Mouse (Mus musculus): ENCODE measurements around the gene Irak2. TPM values are rescaled to one million over a fixed set of nuclear protein-coding genes. Genes with fewer than 3 reads are reported as not detected.
A peak's percentile ranks its signal among the peaks of the same experiment; 100 is the strongest.

The Irak2 gene
- total and polyA plus RNA-seq, 3 experiments = 30.0 to 39.5 (median 32.5) TPM

DNA sequence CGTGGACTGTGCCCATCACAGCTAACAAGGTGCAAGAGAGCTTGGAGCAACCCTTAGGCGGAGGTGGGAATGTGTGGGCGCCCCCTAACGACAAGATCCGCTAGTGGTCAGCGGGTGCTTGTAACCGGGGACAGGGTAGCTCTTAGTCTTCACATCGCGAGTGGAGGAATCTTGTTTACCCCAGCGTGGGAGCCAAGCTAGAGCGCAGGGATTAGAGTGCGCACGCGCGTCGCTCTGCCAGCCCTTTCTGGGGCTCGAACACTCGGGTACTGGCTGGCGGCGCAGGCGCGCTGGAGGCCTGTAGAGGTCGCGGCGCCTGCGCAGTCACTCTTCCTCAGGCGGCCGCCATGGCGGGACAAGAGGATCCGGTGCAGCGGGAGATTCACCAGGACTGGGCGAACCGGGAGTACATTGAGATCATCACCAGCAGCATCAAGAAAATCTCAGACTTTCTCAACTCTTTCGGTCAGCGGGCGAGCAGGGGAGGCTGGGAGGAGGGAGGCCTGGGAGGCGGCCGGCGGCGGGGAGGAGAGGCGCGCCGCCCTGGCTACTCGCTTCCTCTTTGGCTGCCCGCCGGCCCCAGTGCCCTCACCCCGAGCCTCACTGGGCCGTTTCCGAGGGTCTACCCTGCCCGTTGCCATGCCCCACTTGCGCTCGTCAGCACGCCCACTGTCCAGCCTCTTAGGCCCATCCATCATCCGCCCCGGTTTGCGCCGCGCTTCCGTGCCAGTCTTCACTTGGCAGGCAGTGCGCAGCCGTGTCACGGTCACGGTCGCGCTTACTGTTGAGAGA, 33.6 kb upstream of the Irak2 start, which contains the start of gene Brk1:
Brk1 (plus strand) TSS at position 341 of the 792 bp plus-strand sequence.
- in situ Hi-C loops (cut with MboI; ENCODE audit: low pct_ligation_motif_present, low pct_unique_long_range_greater_than_20kb, low sequenced_read_pairs) (no loop called here), dilution Hi-C loops (cut with MboI; ENCODE audit: extremely low pct_ligation_motif_present, extremely low pct_unique_long_range_greater_than_20kb, low sequenced_read_pairs) (no loop called here)
- TF ChIP-seq NRF1 (IDR thresholded peaks at IDR 0.05; ENCODE audit: low read depth, low read length) = peak; percentile 97
- TF ChIP-seq POLR2AphosphoS2 (IDR thresholded peaks at IDR 0.05; ENCODE audit: low read depth, low read length) = peak; percentile 78; the same call in 1 of the 2 replicates
- no peak for TF ChIP-seq ZC3H11A (IDR thresholded peaks at IDR 0.05; ENCODE audit: low read depth, low read length)
- TF ChIP-seq EP300 (IDR thresholded peaks at IDR 0.05; ENCODE audit: low read length) = no peak
- no peak for TF ChIP-seq ETS1 (conservative IDR thresholded peaks at IDR 0.05; ENCODE audit: low read depth, low read length)
- TF ChIP-seq CHD2 (IDR thresholded peaks at IDR 0.05; ENCODE audit: low read length) = peak; percentile 36; the same call in 1 of the 2 replicates
- 0 out of 2 replicates have a peak, but pooled peaks have one; percentile 36 for TF ChIP-seq UBTF (IDR thresholded peaks at IDR 0.05; ENCODE audit: low read depth, low read length)
- TF ChIP-seq RCOR1 (conservative IDR thresholded peaks at IDR 0.05; ENCODE audit: low read depth, low read length) = peak; percentile 50; the same call in 1 of the 2 replicates
- TF ChIP-seq RAD21 (IDR thresholded peaks at IDR 0.05; ENCODE audit: low read depth, low read length) = no peak
- peak; percentile 16; the same call in 1 of the 2 replicates for TF ChIP-seq ELF1 (IDR thresholded peaks at IDR 0.05; ENCODE audit: low read depth, low read length)
- TF ChIP-seq HCFC1 (IDR thresholded peaks at IDR 0.05; ENCODE audit: low read depth, low read length) = peak; percentile 74
- TF ChIP-seq MAX (IDR thresholded peaks at IDR 0.05; ENCODE audit: low read length) = 0 out of 2 replicates have a peak, but pooled peaks have one; percentile 22
- TF ChIP-seq JUND (conservative IDR thresholded peaks at IDR 0.05; ENCODE audit: low read depth, low read length) = no peak
- TF ChIP-seq ZKSCAN1 (IDR thresholded peaks at IDR 0.05; ENCODE audit: borderline replicate concordance, low read depth, low read length) = no peak
- peak; percentile 63; the same call in 1 of the 2 replicates for TF ChIP-seq ZMIZ1 (IDR thresholded peaks at IDR 0.05; ENCODE audit: low read depth, low read length)
- peak; percentile 14; the same call in 1 of the 2 replicates for TF ChIP-seq MEF2A (IDR thresholded peaks at IDR 0.05; ENCODE audit: borderline replicate concordance, low read depth, low read length)
- TF ChIP-seq CHD1 (IDR thresholded peaks at IDR 0.05; ENCODE audit: low read depth, low read length) = no peak
- no peak for TF ChIP-seq PAX5 (IDR thresholded peaks at IDR 0.05; ENCODE audit: low read length)
- no peak for TF ChIP-seq JUN (IDR thresholded peaks at IDR 0.05; ENCODE audit: insufficient read depth, low read depth, low read length)
- TF ChIP-seq MYC (IDR thresholded peaks at IDR 0.05; ENCODE audit: low read depth, low read length) = 0 out of 2 replicates have a peak, but pooled peaks have one; percentile 37
- TF ChIP-seq GABPA (IDR thresholded peaks at IDR 0.05; ENCODE audit: insufficient replicate concordance, low read depth, low read length) = no peak
- peak; percentile 78 for TF ChIP-seq SIN3A (IDR thresholded peaks at IDR 0.05; ENCODE audit: low read length)
- TF ChIP-seq USF2 (conservative IDR thresholded peaks at IDR 0.05; ENCODE audit: low read depth, low read length) = no peak
- 0 out of 2 replicates have a peak, but pooled peaks have one; percentile 23 for TF ChIP-seq KAT2A (IDR thresholded peaks at IDR 0.05; ENCODE audit: insufficient replicate concordance, low read length)
- peak; percentile 63 for TF ChIP-seq IRF4 (IDR thresholded peaks at IDR 0.05; ENCODE audit: low read depth, low read length)
- TF ChIP-seq E2F4 (IDR thresholded peaks at IDR 0.05; ENCODE audit: insufficient replicate concordance, low read depth, low read length) = no peak
- peak; percentile 92 for TF ChIP-seq NELFE (IDR thresholded peaks at IDR 0.05; ENCODE audit: low read depth, low read length)
- no peak for TF ChIP-seq MAZ (IDR thresholded peaks at IDR 0.05; ENCODE audit: low read depth, low read length)
- TF ChIP-seq BHLHE40 (IDR thresholded peaks at IDR 0.05; ENCODE audit: low read depth, low read length) = no peak
- TF ChIP-seq ZNF384 (IDR thresholded peaks at IDR 0.05; ENCODE audit: low read depth, low read length) = no peak
- TF ChIP-seq USF1 (IDR thresholded peaks at IDR 0.05; ENCODE audit: low read depth, low read length) = no peak
- peak; percentile 69 for TF ChIP-seq MXI1 (IDR thresholded peaks at IDR 0.05; ENCODE audit: low read depth, low read length)
- TF ChIP-seq SMC3 (IDR thresholded peaks at IDR 0.05; ENCODE audit: low read depth, low read length) = no peak
- peak; percentile 91 for TF ChIP-seq POLR2A (IDR thresholded peaks at IDR 0.05; ENCODE audit: low read depth, low read length)
- peak; percentile 59; the same call in 1 of the 2 replicates for TF ChIP-seq TBP (conservative IDR thresholded peaks at IDR 0.05; ENCODE audit: low read depth, low read length)
- peak in 1 of 2 experiments; percentile 54; a peak in 2 of 4 replicates for TF ChIP-seq CTCF (conservative IDR thresholded peaks at IDR 0.05 in 1 of 2, IDR thresholded peaks at IDR 0.05 in 1 of 2; ENCODE audit: low read depth in 2 of 2, low read length in 2 of 2)
- TF ChIP-seq TCF12 (IDR thresholded peaks at IDR 0.05; ENCODE audit: low read depth, low read length) = peak; percentile 82
- TF ChIP-seq MAFK (IDR thresholded peaks at IDR 0.05; ENCODE audit: insufficient replicate concordance, low read length) = no peak
- peak within 1 kb of the TSS; percentile 54 for H3K27ac ChIP-seq (ENCODE audit: insufficient read depth, low read depth)
- H3K79me2 ChIP-seq (replicated peaks; ENCODE audit: control insufficient read depth, extremely low read depth, insufficient read depth, poor library complexity, severe bottlenecking) = peaks cover 45% of the 10 kb centered on the region
- peaks cover 9 to 19% of the 10 kb centered on the region in 2 experiments; a peak in 3 of 4 replicates for H3K4me1 ChIP-seq (ENCODE audit: control insufficient read depth in 1 of 2, insufficient read depth in 2 of 2)
- H3K9me3 ChIP-seq (replicated peaks; ENCODE audit: low read length) = no peaks in the 10 kb centered on the region
- H3K36me3 ChIP-seq (replicated peaks in 1 of 2; ENCODE audit: control insufficient read depth in 1 of 2, insufficient read depth in 1 of 2, low read length in 1 of 2) = peaks cover 8 to 41% of the 10 kb centered on the region in 2 experiments
- peak within 1 kb of the TSS; percentile 95 to 98 (median 96) for H3K4me3 ChIP-seq (replicated peaks in 1 of 3; ENCODE audit: low read depth in 2 of 3, low read length in 2 of 3, poor library complexity in 1 of 3)
- no peaks in the 10 kb centered on the region for H3K27me3 ChIP-seq (replicated peaks)
- peak within 1 kb of the TSS; percentile 81 for H3K9ac ChIP-seq (ENCODE audit: insufficient read depth, low read depth)
- H3K4me2 ChIP-seq (ENCODE audit: insufficient read depth, low read depth, poor library complexity, severe bottlenecking) = peak within 1 kb of the TSS; percentile 94
- peak; percentile 86 for DNase-seq (ENCODE audit: extremely low read depth)
